Mouse (Mus musculus) liver, adult 2 months (tissue): ENCODE data around the gene Hgd. TPM values are rescaled to one million over a fixed set of nuclear protein-coding genes. Genes with fewer than 3 reads are reported as not detected.
A peak's percentile ranks its signal among the peaks of the same experiment; 100 is the strongest.

Experiments
- DNase-seq: peaks from one replicate; pipeline ENCODE4 v3.0.0-alpha.2; 2011; ENCODE audit warnings: low read depth, low spot score; ENCODE audit errors: extremely low read depth
- H3K27ac ChIP-seq: fragments of 200-500 bp; replicated peaks from 2 replicates; pipeline ENCODE4 v1.5.1; 2012; ENCODE audit warnings: low read depth, mild to moderate bottlenecking, control low read depth, inconsistent platforms, low read length; ENCODE audit not compliant: insufficient read depth
- H3K27me3 ChIP-seq: fragments of 200-500 bp; 2 replicates; pipeline ENCODE4 v1.6.1; 2012; ENCODE audit warnings: mild to moderate bottlenecking, moderate library complexity, low read length, inconsistent platforms; ENCODE audit not compliant: control insufficient read depth, insufficient read depth
- H3K36me3 ChIP-seq: fragments of 200-500 bp; 2 replicates; pipeline ENCODE4 v1.6.1; 2012; ENCODE audit warnings: low read length, inconsistent platforms; ENCODE audit not compliant: control insufficient read depth, insufficient read depth
- H3K4me1 ChIP-seq: fragments of 200-500 bp; 2 replicates; pipeline ENCODE4 v1.6.1; 2011; ENCODE audit warnings: low read length; ENCODE audit not compliant: control insufficient read depth, insufficient read depth
- H3K4me3 ChIP-seq: fragments of 200-500 bp; 2 replicates; pipeline ENCODE4 v1.5.1; 2011; ENCODE audit warnings: low read depth, mild to moderate bottlenecking, control low read depth, low read length, moderate library complexity; ENCODE audit not compliant: insufficient read depth
- H3K79me2 ChIP-seq: fragments of 200-500 bp; 2 replicates; pipeline ENCODE4 v1.6.1; 2012; ENCODE audit warnings: inconsistent platforms, mild to moderate bottlenecking, low read length, moderate library complexity; ENCODE audit not compliant: control insufficient read depth, insufficient read depth
- H3K9ac ChIP-seq: fragments of 200-500 bp; 2 replicates; pipeline ENCODE4 v1.6.1; 2012; ENCODE audit warnings: low read depth, mild to moderate bottlenecking, control low read depth, inconsistent platforms, low read length
- CTCF ChIP-seq: fragments of 200-500 bp; IDR thresholded peaks from 2 replicates; pipeline ENCODE4 v1.5.1; 2011; ENCODE audit warnings: low read depth, low read length, control low read depth
- POLR2A ChIP-seq: fragments of 200-500 bp; IDR thresholded peaks from 2 replicates; pipeline ENCODE4 v1.6.1; 2011; ENCODE audit warnings: low read length, control low read depth; ENCODE audit not compliant: insufficient read depth; ENCODE audit errors: extremely low read depth
- WGBS: fragments of 180-500 bp; shearing (Covaris S2); methylation state at CpG from one replicate; pipeline ENCODE4 v1.1.7; 2018; 5-methylcytosine and 5-hydroxymethylcytosine counted together
- polyA plus RNA-seq: library from polyadenylated mRNA; depleted of rRNA; stranded (reverse); fragments of >200 nt; gene quantifications from 2 replicates; pipeline ENCODE4 v1.2.3, GENCODE M21; 2012
- total RNA-seq: library from RNA; depleted of rRNA; stranded (reverse); fragments of >200 nt; gene quantifications from 2 replicates; pipeline ENCODE4 v1.2.3, GENCODE M21; 2014

Hgd gene
- total and polyA plus RNA-seq, 2 experiments: 457 to 871 TPM

DNA sequence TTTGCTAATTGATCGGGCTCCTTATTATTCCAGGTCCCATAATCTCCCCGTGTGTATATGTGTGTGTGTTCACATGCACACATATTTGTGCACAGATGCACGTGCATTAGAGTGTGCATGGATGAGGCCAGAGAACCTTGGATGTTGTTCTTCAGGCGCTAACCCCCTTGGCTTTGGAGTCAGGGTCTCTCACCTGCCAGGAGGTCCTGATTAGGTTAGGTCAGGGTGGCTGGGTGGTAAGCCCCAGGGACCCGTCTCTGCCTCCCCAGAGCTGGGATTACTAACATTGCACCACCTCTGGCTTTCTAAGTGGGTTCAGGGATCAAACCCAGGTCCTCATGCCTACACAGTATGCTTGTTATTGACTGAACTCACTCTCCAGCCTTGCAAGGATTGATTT is 64.5 kb downstream of the Hgd start:
- Histone ChIP-seq H3K36me3 (peaks cover 17% of the 10 kb centered on the region), H3K27me3 (no peaks in the 10 kb centered on the region), H3K9ac (no peak overlapping the region), H3K79me2 (no peaks in the 10 kb centered on the region), H3K27ac (no peak overlapping the region), H3K4me1 (no peaks in the 10 kb centered on the region; the same call in 1 of the 2 replicates), H3K4me3 (no peak overlapping the region)
- 84% methylated on average over 5 of the region's 5 CpGs for WGBS
- no peak for DNase-seq
- no peak for TF ChIP-seq CTCF
- no peak for TF ChIP-seq POLR2A

DNA sequence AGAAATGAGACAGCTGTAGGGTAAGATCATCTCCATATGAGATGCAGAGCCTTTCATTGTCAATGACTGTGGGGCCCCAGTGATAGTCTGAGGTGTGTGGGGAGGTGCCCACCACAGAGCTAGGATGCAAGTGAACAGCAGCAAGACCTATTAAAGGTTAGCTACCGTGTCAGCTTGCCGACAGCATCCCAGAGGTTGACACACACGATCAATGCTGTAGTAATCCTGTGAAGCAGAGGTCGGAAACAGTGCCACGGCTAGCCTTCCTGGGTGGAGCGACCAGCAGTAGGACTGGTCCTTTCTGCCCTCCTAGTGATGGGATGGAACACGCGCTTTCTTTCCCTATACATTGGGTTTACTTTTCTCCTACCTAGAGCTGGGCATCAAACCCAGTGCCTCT is 65.3 kb downstream of the Hgd start:
- TF ChIP-seq CTCF (0 out of 2 replicates have a peak, but pooled peaks have one; percentile 1), POLR2A (no peak)
- 69% methylated on average over 8 of the region's 8 CpGs for WGBS
- Histone ChIP-seq H3K4me1 (no peaks in the 10 kb centered on the region; the same call in 1 of the 2 replicates), H3K36me3 (peaks cover 17% of the 10 kb centered on the region), H3K27ac (no peak overlapping the region), H3K9ac (no peak overlapping the region), H3K27me3 (no peaks in the 10 kb centered on the region), H3K4me3 (no peak overlapping the region), H3K79me2 (peaks cover under 1% of the 10 kb centered on the region; the same call in 1 of the 2 replicates)
- no peak for DNase-seq

DNA sequence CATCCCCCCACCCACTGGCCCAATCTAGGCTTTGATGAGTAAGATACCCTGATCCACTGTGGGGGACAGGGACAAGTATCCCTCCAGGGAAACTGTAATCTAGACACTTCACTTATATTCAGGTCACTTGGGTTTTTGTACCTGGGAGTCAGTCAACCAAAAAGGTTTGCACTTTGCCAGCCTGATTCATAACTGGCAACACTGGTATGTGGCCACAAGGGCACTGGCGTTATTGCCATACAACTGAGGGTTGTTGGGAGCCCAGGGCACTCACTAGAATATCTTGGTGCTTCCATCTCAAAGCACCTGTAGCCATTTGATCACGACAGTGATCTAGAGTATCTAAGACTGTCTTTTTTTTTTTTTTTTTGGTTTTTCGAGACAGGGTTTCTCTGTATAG is 65.8 kb downstream of the Hgd start:
- WGBS: 88% methylated on average over 3 of the region's 3 CpGs
- TF ChIP-seq POLR2A (no peak), CTCF (no peak)

DNA sequence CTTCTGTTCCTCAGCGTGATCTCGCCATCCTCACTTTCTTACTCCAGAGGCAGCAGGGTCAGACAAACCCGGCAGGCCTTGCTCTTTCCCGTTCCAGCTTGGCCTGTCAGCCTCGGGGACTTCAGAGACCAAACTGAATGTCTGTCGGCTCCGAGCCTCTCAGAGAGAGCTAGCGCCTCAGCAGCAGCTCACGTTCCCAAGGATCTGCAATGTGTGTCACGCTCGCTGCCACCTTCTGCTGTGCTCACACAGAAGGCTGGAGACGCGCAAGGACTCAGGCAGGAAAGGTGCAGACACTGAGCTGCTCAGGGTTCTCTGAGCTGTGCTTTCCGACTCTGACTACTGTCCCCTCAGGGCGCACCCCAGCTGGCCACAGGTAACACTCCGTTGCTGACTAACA is 67.1 kb downstream of the Hgd start:
- peaks cover 11% of the 10 kb centered on the region; the same call in 1 of the 2 replicates for H3K79me2 ChIP-seq
- no peak overlapping the region for H3K4me3 ChIP-seq
- no peak for TF ChIP-seq CTCF
- TF ChIP-seq POLR2A: no peak
- no peaks in the 10 kb centered on the region for H3K27me3 ChIP-seq
- no peak for DNase-seq
- H3K4me1 ChIP-seq: peaks cover 5% of the 10 kb centered on the region
- H3K36me3 ChIP-seq: peaks cover 17% of the 10 kb centered on the region
- 95% methylated on average over 16 of the region's 16 CpGs for WGBS
- H3K27ac ChIP-seq: no peak overlapping the region
- no peak overlapping the region for H3K9ac ChIP-seq

More for the DNA sequence above, 65.8 kb downstream of the Hgd start:
- DNase-seq: no peak
- Histone ChIP-seq H3K4me3 (no peak overlapping the region), H3K27ac (no peak overlapping the region), H3K27me3 (no peaks in the 10 kb centered on the region), H3K79me2 (peaks cover 6% of the 10 kb centered on the region; the same call in 1 of the 2 replicates), H3K9ac (no peak overlapping the region), H3K36me3 (peaks cover 17% of the 10 kb centered on the region), H3K4me1 (no peaks in the 10 kb centered on the region; the same call in 1 of the 2 replicates)

DNA sequence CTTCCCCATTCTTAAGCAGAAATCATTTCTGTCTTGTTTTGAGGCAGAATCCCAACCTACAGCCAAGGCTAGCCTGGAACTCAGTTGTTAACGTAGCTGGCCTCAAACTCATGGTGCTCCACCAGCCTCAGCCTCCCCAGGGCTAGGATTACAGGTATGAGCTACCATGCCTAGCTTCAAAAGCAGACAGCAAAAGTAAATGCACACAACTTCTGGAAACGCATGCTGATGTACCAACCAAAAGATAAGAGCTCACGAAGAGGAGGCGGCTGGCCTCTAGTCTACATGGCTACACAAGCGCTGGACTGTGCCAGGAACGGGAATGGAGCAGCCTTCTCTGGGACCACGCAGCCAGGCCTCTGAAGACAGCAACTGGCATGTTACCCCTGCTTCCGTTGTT is 68.0 kb downstream of the Hgd start:
- peaks cover 17% of the 10 kb centered on the region for H3K36me3 ChIP-seq
- DNase-seq: no peak
- no peak overlapping the region for H3K27ac ChIP-seq
- H3K4me1 ChIP-seq: peaks cover 9% of the 10 kb centered on the region
- H3K9ac ChIP-seq: no peak overlapping the region
- TF ChIP-seq POLR2A: no peak
- peaks cover 14% of the 10 kb centered on the region; the same call in 1 of the 2 replicates for H3K79me2 ChIP-seq
- H3K27me3 ChIP-seq: no peaks in the 10 kb centered on the region
- no peak overlapping the region for H3K4me3 ChIP-seq
- 86% methylated on average over 8 of the region's 8 CpGs for WGBS

DNA sequence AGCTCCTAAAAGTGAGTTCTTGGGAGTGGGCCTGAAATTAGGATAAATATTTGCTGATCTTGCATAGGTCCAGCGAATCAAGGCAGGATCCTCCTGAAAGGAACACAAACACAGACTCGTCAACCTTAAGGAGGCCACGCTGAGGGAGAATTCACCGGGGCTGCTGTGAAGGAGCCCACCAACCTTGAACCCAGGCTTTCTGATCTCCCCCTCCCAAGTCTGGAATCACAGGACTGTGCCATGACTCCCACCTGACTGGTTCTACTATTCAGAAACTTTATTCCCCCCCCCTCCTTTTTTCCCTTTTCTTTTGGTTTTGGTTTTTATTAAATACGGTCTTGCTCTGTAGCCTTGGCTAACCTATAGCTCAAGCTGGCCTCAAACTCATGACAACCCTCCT is 69.1 kb downstream of the Hgd start:
- Histone ChIP-seq H3K79me2 (peaks cover 19% of the 10 kb centered on the region; the same call in 1 of the 2 replicates), H3K4me3 (no peak overlapping the region), H3K4me1 (peaks cover 9% of the 10 kb centered on the region), H3K27ac (no peak overlapping the region), H3K36me3 (peaks cover 17% of the 10 kb centered on the region), H3K27me3 (no peaks in the 10 kb centered on the region), H3K9ac (no peak overlapping the region)
- 81% methylated on average over 5 of the region's 5 CpGs for WGBS
- TF ChIP-seq CTCF (no peak), POLR2A (no peak)
- DNase-seq: no peak
